Mouse (Mus musculus) MN1 (cell line): ENCODE measurements at regions not wholly inside any gene's neighbourhood (a gene's known extent, or its start where the extent isn't known, plus 50 kb on each side); places are given as distances from the start of the nearest gene placed in this dataset.

Experiments used
- DNase-seq: peaks from one replicate; pipeline ENCODE4 v3.0.0-alpha.2; 2016; ENCODE audit warnings: low spot score

- no peak for DNase-seq
Measured at GRCm38 (mm10) chr12:32489415-32490139, 111.1 kb downstream of the Ccdc71l start.

DNA sequence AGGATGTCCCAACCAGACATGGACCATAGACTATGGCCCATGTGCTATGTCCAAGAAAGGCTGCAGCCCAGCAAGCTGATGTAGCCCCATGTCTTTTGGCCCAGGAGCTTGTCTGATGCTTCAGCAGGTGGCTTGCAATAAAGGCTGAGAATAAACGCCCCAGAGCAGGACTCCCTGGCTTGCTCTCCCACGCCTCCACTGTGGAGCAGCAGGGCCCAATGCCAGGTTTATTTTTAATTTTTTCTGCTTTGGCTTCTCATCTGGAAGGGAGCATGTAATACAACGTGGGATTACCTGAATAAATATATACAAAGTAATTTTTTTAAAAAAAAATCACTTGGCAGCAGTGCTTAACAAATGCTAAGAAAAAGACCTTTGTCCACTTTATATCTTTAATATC lies 125.7 kb downstream of the Ccdc71l start:
- no peak for DNase-seq

DNA sequence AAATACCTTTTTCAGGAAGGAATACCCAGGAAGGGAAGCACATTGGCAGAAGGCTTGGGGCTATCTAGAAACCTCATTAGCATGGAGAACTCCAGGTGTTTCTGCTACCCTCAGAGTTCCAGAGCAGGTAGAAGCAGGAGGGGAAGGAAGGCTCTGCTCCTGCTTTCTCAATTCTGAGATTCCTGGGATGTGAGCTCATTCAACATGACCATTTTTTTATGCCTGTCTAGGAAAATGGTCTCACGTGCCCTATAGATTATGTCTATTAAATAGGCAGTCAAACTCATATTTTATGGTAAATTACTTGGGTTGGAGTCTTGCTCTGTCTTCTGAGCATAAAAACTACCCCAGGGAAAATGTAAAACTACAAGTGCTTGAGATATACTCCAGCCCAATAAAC lies 130.2 kb downstream of the Ccdc71l start:
- no peak for DNase-seq

GRCm38 (mm10) chr12:32525586-32525985 lies 147.1 kb downstream of the Ccdc71l start:
- DNase-seq = no peak

GRCm38 (mm10) chr12:32531216-32531615 lies 152.7 kb downstream of the Ccdc71l start:
- DNase-seq = no peak

DNA sequence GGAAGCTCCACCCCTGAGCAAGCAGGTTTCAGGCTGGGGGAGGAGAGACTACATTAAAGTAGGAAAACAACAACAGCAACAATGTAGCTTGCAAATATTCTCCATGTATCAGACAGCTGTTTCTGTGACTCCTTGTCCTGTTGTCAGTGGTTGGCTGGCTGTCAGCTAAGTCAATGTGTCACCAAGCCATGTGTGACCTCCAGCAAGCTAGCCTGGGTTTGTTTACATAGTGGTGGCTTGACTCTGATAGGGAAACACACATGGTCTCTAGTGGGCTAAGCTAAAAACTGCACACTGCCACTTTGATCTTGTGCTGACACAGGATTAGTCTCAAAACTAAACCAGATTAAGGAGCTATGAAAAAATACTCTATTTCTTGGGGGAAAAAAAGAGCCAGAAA lies 155.1 kb downstream of the Ccdc71l start:
- DNase-seq = no peak

DNA sequence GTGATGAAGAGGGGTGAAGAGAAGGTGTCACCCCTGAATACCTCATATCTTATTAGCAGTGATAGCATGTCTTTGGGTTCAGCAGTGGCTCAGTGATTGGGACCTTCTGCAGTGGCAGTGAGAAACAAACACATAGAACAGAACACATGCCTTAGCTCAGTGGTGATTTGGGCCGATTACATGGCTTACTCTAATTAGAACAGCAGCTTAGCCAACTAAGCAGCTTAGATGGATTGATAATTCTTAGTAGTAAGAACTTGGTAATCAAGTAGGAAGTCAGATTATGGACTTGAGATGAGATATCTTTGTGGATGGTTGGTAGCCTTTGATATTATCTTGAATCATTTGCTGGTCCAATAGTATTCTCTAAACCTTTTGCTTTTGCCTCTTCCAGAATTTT lies 167.0 kb downstream of the Ccdc71l start:
- no peak for DNase-seq

GRCm38 (mm10) chr12:32546356-32546755 lies 167.9 kb downstream of the Ccdc71l start:
- no peak for DNase-seq

DNA sequence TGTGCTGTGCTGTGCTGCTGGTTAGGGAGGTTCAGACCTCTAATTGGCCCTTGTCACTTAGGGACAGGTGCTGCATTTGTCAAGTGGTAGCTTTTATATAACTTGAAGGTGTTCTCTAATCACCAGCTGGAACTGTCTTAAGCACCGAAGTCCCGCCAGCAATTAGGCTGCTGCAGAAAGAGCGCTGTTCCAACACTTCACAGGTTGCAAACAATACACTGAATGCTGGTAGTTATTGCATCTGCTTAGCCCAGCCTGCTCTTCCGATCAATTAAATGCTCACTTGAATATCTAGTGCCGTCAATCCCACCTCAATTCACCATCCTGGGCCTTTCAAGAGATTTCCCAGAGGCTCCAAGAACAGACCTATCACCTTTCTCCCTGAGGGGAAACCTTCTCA lies 175.3 kb downstream of the Ccdc71l start:
- DNase-seq = no peak

DNA sequence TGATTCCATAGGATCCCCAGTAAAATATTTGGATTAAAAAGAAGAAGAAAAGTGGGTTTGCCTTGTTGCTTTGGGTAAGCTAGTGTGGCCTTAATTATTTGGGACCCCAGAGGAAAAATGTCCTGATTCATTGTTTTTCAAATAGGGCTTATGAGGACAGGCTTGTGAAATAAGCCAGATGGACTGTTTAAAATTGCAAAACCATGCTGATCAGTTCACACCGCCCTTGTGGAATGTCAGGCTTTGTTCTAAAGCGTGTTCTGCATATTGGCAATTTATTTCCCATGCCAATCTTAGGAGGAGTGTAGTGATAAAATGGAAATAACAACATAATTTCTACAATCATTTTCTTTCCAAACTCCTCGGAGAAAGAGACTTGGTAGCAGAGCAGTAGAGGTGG lies 189.3 kb downstream of the Ccdc71l start:
- DNase-seq = no peak

DNA sequence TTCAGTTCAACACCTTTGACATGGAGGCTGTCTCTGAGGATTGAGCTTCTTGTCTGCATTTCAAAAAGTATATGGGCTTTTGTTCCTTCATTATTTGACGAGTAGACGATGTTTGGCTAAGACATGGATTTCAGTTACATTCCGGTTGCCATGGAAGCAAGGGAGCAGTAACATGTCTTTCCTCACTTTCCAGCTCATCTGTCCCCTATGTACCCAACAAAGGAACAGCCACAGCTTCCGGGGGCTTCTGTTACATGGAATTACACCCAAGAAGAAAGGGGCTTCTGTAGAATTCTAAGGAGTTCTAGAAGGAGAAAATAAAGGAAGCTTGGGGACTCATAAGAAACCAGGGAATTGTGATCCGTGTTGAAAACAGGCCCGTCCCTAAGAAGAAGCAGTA lies 202.8 kb downstream of the Ccdc71l start:
- no peak for DNase-seq

GRCm38 (mm10) chr12:32602131-32602815 lies 217.1 kb upstream of the Nampt start:
- no peak for DNase-seq

DNA sequence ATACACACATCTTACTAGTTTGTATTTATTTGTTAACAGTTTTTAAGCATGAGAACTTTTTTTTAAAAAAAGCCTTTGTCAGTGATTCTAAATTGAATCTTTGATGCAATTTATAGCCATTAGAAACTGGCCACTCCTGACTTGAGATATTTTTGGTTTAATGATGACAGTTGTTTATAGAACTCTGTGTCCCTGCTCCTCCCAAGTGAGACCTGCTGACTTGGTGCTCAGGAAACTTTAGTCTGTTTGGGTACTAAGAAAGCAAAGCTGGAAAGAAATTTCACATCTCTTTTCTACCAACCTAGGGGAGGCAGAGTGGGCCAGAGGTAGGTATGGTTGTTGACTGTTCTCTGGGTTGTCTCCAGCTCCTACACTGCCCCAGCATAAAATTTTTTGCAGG lies 214.0 kb upstream of the Nampt start:
- no peak for DNase-seq

GRCm38 (mm10) chr12:32615000-32615399 lies 204.3 kb upstream of the Nampt start:
- no peak for DNase-seq

GRCm38 (mm10) chr12:32616086-32616485 lies 203.3 kb upstream of the Nampt start:
- DNase-seq = no peak

DNA sequence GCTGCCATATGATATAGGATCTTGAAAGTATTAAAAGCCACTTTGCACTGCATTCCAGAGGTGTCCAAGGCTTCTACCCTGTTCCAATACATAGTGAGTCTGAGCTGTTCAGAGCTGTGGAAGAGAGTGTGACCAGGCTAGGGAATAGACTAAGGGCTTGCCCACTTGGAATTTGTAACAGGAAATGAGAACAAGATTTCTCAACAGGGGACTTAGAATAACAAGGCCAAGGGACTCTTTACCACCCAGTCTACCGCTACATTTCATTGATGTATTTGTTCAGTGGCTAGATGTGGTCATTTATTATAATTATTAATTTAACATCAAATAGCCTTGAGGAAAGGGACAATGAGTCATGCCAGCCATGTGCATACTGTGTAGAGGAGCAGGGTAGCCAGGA lies 202.3 kb upstream of the Nampt start:
- no peak for DNase-seq

GRCm38 (mm10) chr12:32619830-32620229 lies 199.5 kb upstream of the Nampt start:
- no peak for DNase-seq

DNA sequence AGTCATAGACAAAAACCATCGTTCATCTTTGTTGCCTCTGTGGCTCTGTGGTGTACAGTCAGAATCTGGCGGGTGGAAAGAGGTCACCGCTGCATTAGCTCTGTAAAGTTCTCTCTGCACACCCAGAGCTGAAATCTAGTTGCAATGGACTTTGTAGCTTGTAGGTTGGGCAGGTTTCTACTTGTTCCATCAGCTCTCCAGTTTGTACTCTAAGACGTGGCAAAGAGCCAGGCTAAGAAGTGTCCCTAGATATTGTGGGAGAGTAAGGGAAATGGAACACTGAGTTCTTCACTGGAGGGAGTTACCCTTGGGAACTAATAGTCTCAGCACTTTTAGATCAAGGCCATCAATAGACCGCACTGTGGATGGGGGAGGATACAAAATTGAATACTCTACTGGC lies 197.6 kb upstream of the Nampt start:
- DNase-seq = no peak

DNA sequence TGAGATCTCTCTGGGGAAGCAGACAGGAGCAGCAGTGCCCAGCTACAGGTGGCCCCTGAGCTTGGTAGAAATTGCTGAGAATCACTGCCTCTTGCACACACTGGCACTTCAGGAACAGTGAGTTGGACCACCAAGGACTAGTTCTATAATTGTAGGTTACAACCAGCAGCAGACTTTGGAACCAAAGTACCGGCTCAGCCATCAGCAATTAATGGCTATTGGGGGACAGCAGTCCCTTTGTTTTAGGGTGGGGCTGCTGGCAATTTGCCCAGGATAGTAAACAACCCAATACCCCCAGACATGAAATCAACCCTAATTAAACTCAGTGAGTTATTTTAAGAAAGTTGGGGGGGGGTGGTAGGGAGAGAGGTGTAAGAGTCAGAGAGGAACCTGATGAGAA lies 190.8 kb upstream of the Nampt start:
- DNase-seq = no peak

DNA sequence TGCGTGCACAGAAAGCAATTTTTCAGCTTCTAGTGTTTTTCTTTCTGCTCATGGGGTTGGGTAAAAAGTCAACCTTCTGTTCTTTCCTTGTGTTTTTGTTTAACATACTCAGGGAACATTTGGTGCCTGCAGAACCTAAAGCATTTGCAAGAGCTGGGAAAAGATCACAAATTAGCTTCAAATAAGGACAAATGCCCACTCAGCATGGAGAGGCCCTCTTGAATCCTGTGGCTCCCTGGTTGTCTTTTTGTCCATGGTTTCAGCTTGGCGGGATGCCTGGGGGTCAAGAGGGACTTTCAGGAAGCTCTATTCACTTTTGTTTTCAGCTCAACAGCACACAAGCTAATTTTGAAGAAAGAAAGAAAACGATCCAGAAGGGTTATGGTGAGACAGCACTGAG lies 186.4 kb upstream of the Nampt start:
- DNase-seq = no peak

DNA sequence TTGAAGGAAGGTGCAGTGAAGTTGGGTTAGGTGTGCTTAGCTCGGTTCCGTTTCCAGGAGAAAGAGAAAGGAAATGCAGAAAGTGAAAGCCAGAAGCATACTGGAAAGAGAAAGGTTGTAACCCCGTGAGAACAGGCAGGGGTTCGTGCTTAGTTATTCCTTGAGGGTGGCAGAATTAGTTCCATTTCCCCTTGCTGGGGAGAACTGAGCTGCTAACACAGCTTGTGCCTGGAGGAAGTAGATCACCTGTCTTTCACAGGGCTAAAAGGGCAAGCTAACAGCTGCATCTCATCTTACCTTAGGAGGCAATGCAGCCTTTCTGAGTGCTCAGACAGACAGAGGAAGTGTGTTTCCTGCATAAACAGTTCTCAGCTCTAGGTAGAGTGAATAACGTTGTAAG lies 184.3 kb upstream of the Nampt start:
- no peak for DNase-seq

DNA sequence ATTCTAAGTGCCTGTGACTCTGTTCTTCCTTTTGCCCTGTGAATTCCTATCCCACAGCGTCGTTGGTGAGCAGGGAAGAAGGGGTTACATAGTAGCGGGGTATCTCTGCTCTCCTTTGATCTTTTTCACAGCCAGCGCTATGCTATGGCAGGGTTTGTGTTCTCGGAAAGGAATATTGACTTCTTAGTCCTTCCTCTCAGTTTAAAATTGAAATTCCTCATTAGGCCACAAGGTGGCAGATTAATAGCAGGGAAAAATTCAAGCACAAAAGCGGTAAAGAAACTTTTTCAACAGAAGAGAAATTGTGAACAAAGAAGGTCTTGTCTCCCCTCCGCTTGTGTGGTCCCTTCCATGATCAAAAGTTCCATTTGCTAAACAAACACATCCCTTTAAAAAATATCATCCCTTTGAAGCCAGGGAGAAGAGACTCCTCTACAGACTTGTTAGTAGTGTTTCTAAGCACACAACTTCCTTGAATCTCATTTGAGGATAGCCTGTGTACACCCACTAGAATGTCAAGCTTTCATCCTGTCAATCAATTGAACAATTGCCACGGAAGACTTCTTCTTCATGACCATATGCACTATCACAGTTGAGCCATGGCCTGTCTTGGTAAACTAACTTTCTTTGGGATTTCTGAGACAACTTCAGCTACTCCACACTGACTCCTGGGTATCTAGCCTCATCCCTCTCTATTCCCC lies 181.8 kb upstream of the Nampt start:
- peak; percentile 56 for DNase-seq

DNA sequence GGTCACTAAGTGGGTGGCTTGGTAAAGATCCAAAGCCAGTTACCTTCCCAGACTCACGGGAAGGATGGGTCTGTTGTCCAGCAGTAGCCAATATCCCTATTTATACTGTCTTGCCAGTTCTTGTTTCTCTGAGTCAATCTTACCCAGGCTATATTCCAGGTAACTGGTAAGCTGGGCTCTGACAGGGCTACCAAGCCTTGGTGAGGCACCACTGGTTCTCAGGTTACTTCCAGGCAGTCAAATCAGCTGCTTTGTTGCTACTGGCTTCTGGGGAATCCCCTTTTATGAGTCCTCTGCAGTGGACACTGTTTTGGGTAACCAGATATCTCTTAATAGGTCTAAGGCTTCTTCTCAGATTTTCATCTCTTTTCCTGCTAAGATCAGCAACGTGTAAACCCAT lies 178.8 kb upstream of the Nampt start:
- DNase-seq = no peak
